Comparison of ENCODE assay signal across 12 mouse cellular contexts in genomic region chr15:21536909-21537308, GRCm38 (mm10).
DNase-seq lines count a peak whose midpoint lies in the region; ATAC-seq and TF ChIP-seq lines count a peak whose summit lies in the region.
"Had no signal": no experiment of that assay in that cellular context is flagged by ENCODE, and none has a peak within 500 bp of the region (broad histone marks: within the 10 kb centered on the region; RNA-seq: fewer than 3 reads in every experiment).

No protein-coding gene starts in this region.

- no peaks in the 10 kb centered on the region for H3K27me3 ChIP-seq in kidney, postnatal 0 days (ENCODE audit: insufficient read depth, low read length)
- H3K27me3 ChIP-seq in MEL (ENCODE audit: control insufficient read depth in 1 of 2, insufficient read depth in 2 of 2, low read length in 2 of 2), result no peaks in the 10 kb centered on the region
- no peaks in the 10 kb centered on the region for H3K27me3 ChIP-seq in midbrain, embryonic 13.5 days
- H3K27me3 ChIP-seq: embryonic facial prominence, embryonic 12.5 days; limb, embryonic 13.5 days; megakaryocyte, embryonic 14.5 days had no signal

- peak; percentile 7 for DNase-seq in kidney, postnatal 0 days (ENCODE audit: low spot score)
- DNase-seq in kidney, postnatal 10 days, result no peak
- peak; percentile 65 for DNase-seq in MEL (ENCODE audit: low read depth, low spot score)
- DNase-seq in adipocyte (ENCODE audit: low spot score), result peak; percentile 25
- no peak for DNase-seq in spleen, adult 18-20 months
- no peak for DNase-seq in testis, postnatal 14 days (ENCODE audit: low spot score)
- no peak for DNase-seq in gastrocnemius, adult 8-10 months (ENCODE audit: low spot score in 2 of 2)
- DNase-seq: gastrocnemius, postnatal 25 days had no signal

- no peak overlapping the region for H3K27ac ChIP-seq in kidney, postnatal 0 days
- H3K27ac ChIP-seq in MEL (ENCODE audit: control insufficient read depth, low read depth, low read length), result no peak overlapping the region
- H3K27ac ChIP-seq in midbrain, embryonic 13.5 days, result no peak overlapping the region
- H3K27ac ChIP-seq: embryonic facial prominence, embryonic 12.5 days; limb, embryonic 13.5 days had no signal

- 52% methylated on average over 2 of the region's 2 CpGs for WGBS in kidney, postnatal 0 days
- 68% methylated on average over 2 of the region's 2 CpGs for WGBS in midbrain, embryonic 13.5 days

- ATAC-seq in kidney, postnatal 0 days (replicated peaks; ENCODE audit: low FRiP score, low read depth), result no peak
- peak; percentile 74; the same call in 1 of the 2 replicates for ATAC-seq in midbrain, embryonic 13.5 days

- no peaks in the 10 kb centered on the region for H3K9me3 ChIP-seq in kidney, postnatal 0 days (replicated peaks; ENCODE audit: low read length)
- no peaks in the 10 kb centered on the region for H3K9me3 ChIP-seq in MEL (replicated peaks; ENCODE audit: insufficient read depth, low read length)
- H3K9me3 ChIP-seq in midbrain, embryonic 13.5 days, result no peaks in the 10 kb centered on the region
- H3K9me3 ChIP-seq: embryonic facial prominence, embryonic 12.5 days; limb, embryonic 13.5 days; megakaryocyte, embryonic 14.5 days had no signal

- H3K4me2 ChIP-seq in kidney, postnatal 0 days (ENCODE audit: low read length), result no peak overlapping the region
- H3K4me2 ChIP-seq in midbrain, embryonic 13.5 days (replicated peaks), result no peak overlapping the region
- H3K4me2 ChIP-seq: embryonic facial prominence, embryonic 12.5 days; limb, embryonic 13.5 days had no signal

- no peak for TF ChIP-seq POLR2A in MEL (IDR thresholded peaks at IDR 0.05; ENCODE audit: control insufficient read depth in 1 of 2, insufficient read depth in 1 of 2, low read depth in 1 of 2, low read length in 2 of 2, poor library complexity in 1 of 2)

- no peak overlapping the region for H3K4me3 ChIP-seq in kidney, postnatal 0 days (replicated peaks; ENCODE audit: low read depth, low read length)
- peak overlapping the region in 1 of 2 experiments; percentile 55; a peak in 2 of 4 replicates for H3K4me3 ChIP-seq in MEL (ENCODE audit: control insufficient read depth in 1 of 2, insufficient read depth in 1 of 2, low read depth in 2 of 2, low read length in 2 of 2)
- no peak overlapping the region for H3K4me3 ChIP-seq in midbrain, embryonic 13.5 days (replicated peaks)
- H3K4me3 ChIP-seq: embryonic facial prominence, embryonic 12.5 days; limb, embryonic 13.5 days; megakaryocyte, embryonic 14.5 days had no signal

- TF ChIP-seq EP300 in MEL (IDR thresholded peaks at IDR 0.05; ENCODE audit: low read depth in 1 of 2, low read length in 2 of 2), result no peak

- peak; percentile 65 for TF ChIP-seq CTCF in kidney, postnatal 0 days (IDR thresholded peaks at IDR 0.05; ENCODE audit: low read depth)
- peak; percentile 6 to 84 (median 36); a peak in 4 of 6 replicates for TF ChIP-seq CTCF in MEL (IDR thresholded peaks at IDR 0.05 in 2 of 3, conservative IDR thresholded peaks at IDR 0.05 in 1 of 3; ENCODE audit: control insufficient read depth in 1 of 3, insufficient read depth in 1 of 3, low read depth in 2 of 3, low read length in 3 of 3, poor library complexity in 1 of 3, severe bottlenecking in 1 of 3)

- no peaks in the 10 kb centered on the region for H3K79me2 ChIP-seq in MEL (ENCODE audit: control insufficient read depth, insufficient read depth, low read length, poor library complexity)

- H3K36me3 ChIP-seq in kidney, postnatal 0 days (ENCODE audit: insufficient read depth, low read length), result no peaks in the 10 kb centered on the region
- H3K36me3 ChIP-seq in MEL (ENCODE audit: control insufficient read depth in 1 of 2, insufficient read depth in 2 of 2, low read length in 2 of 2), result no peaks in the 10 kb centered on the region; a peak in 1 of 4 replicates
- no peaks in the 10 kb centered on the region for H3K36me3 ChIP-seq in midbrain, embryonic 13.5 days
- H3K36me3 ChIP-seq: embryonic facial prominence, embryonic 12.5 days; limb, embryonic 13.5 days had no signal

- no peak overlapping the region for H3K9ac ChIP-seq in kidney, postnatal 0 days (ENCODE audit: low read depth, low read length)
- no peak overlapping the region for H3K9ac ChIP-seq in MEL (ENCODE audit: control insufficient read depth, low read depth, low read length, poor library complexity, severe bottlenecking)
- no peak overlapping the region for H3K9ac ChIP-seq in midbrain, embryonic 13.5 days (replicated peaks)
- H3K9ac ChIP-seq: embryonic facial prominence, embryonic 12.5 days; limb, embryonic 13.5 days had no signal

- peak; percentile 97 for TF ChIP-seq RAD21 in MEL (IDR thresholded peaks at IDR 0.05; ENCODE audit: low read depth, low read length)

- no peaks in the 10 kb centered on the region for H3K4me1 ChIP-seq in kidney, postnatal 0 days (replicated peaks; ENCODE audit: insufficient read depth, low read length)
- peaks cover 2 to 3% of the 10 kb centered on the region in 2 experiments; a peak in 1 of 4 replicates for H3K4me1 ChIP-seq in MEL (ENCODE audit: control insufficient read depth in 1 of 2, insufficient read depth in 2 of 2, low read length in 2 of 2)
- H3K4me1 ChIP-seq in midbrain, embryonic 13.5 days (replicated peaks), result no peaks in the 10 kb centered on the region
- H3K4me1 ChIP-seq: embryonic facial prominence, embryonic 12.5 days; limb, embryonic 13.5 days; megakaryocyte, embryonic 14.5 days had no signal

TF ChIP-seq in MEL, 35 proteins besides CTCF, POLR2A, EP300 and RAD21:
- TF ChIP-seq TAL1 (IDR thresholded peaks at IDR 0.05; ENCODE audit: low read length) (no peak), ZC3H11A (IDR thresholded peaks at IDR 0.05; ENCODE audit: low read depth, low read length) (peak; percentile 92), SMC3 (IDR thresholded peaks at IDR 0.05; ENCODE audit: low read depth, low read length) (peak; percentile 86)

Comparison
In these comparisons a context has a peak if more than half of its experiments do, and no peak if none do; other contexts are left out.
1. DNase-seq: peak in kidney, postnatal 0 days (single experiment), MEL (single experiment) and adipocyte (single experiment); none in kidney, postnatal 10 days (single experiment), spleen, adult 18-20 months (0 of 2), testis, postnatal 14 days (single experiment) and gastrocnemius, adult 8-10 months (0 of 2).